Mouse (Mus musculus) neural tube, embryonic 11.5 days (tissue): Measurements from ENCODE around the gene Tmem19. TPM values are rescaled to one million over a fixed set of nuclear protein-coding genes. Genes with fewer than 3 reads are reported as not detected.
"Not testable (repeated sequence)": the region's sequence is repeated elsewhere in the genome, so short reads cannot be mapped to it uniquely, and the experiment has no call there.

Experiments
- ATAC-seq: fragments of 200-750 bp; cut with Nextera tagmentation; 2 replicates; pipeline ENCODE4 v1.8.0; 2017; ENCODE audit warnings: moderate number of reproducible peaks, mild to moderate bottlenecking, moderate TSS enrichment, moderate library complexity; ENCODE audit not compliant: insufficient read depth, low FRiP score, low TSS enrichment
- DNase-seq: peaks from one replicate; pipeline ENCODE4 v3.0.0-alpha.2; 2015; ENCODE audit warnings: low spot score
- H3K27ac ChIP-seq: fragments of 300-500 bp; sonication (generic); 2 replicates; pipeline ENCODE4 v1.5.1; 2014; ENCODE audit warnings: low read depth, mild to moderate bottlenecking, low read length
- H3K27me3 ChIP-seq: fragments of 300-500 bp; sonication (generic); 2 replicates; pipeline ENCODE4 v1.6.1; 2014; ENCODE audit warnings: mild to moderate bottlenecking, low read length, mixed read lengths; ENCODE audit not compliant: control insufficient read depth, insufficient read depth
- H3K36me3 ChIP-seq: fragments of 300-500 bp; sonication (generic); 2 replicates; pipeline ENCODE4 v1.6.1; 2014; ENCODE audit warnings: mild to moderate bottlenecking, low read length, moderate library complexity, mixed read lengths; ENCODE audit not compliant: control insufficient read depth, insufficient read depth
- H3K4me1 ChIP-seq: fragments of 300-500 bp; sonication (generic); 2 replicates; pipeline ENCODE4 v1.6.1; 2014; ENCODE audit warnings: low read length, mixed read lengths; ENCODE audit not compliant: control insufficient read depth, insufficient read depth
- H3K4me2 ChIP-seq: fragments of 300-500 bp; sonication (generic); 2 replicates; pipeline ENCODE4 v1.6.1; 2014; ENCODE audit warnings: low read depth, mild to moderate bottlenecking, moderate library complexity
- H3K4me3 ChIP-seq: fragments of 300-500 bp; sonication (generic); 2 replicates; pipeline ENCODE4 v1.5.1; 2014; ENCODE audit warnings: low read depth, low read length
- H3K9ac ChIP-seq: fragments of 300-500 bp; sonication (generic); 2 replicates; pipeline ENCODE4 v1.6.1; 2014; ENCODE audit warnings: mild to moderate bottlenecking, low read length
- H3K9me3 ChIP-seq: fragments of 300-500 bp; sonication (generic); 2 replicates; pipeline ENCODE4 v1.6.1; 2016; ENCODE audit warnings: low read length; ENCODE audit not compliant: control insufficient read depth
- WGBS: fragments of 180-500 bp; shearing (Covaris S2); extraction: QIAGEN DNeasy Blood & Tissue Kit; methylation state at CpG from one replicate; pipeline ENCODE4 v1.1.7; 2014; 5-methylcytosine and 5-hydroxymethylcytosine counted together
- polyA plus RNA-seq: library from polyadenylated mRNA; unstranded; fragments of >200 nt; fragmentation: Nextera tagmentation; extraction: Ambion mirVana; gene quantifications from 2 replicates; pipeline ENCODE4 v1.2.1, GENCODE M21; 2014

Tmem19 gene
- polyA plus RNA-seq, 1 experiment from 2014 or later, result 36.7 TPM

DNA sequence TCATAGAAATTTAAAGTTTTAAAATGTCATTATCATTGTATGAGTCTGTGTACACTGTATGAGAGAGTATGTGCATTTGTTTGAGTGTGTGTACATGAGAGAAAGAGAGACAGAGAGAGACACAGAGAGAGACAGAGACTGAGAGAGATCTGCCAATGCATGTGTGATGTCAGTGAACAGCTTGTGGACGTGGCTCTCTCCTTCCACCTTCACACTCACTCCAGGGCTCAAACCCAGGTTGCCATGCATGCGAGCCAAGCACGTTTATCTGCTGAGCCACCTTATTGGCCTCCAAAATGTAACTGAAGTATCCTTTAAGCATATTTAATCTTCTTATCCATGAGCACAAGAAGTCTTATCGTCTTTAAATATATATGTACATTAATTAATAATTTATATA is 25.4 kb downstream of the Tmem19 start:
- H3K27ac ChIP-seq, result no peak overlapping the region
- H3K4me1 ChIP-seq, result no peaks in the 10 kb centered on the region
- no peaks in the 10 kb centered on the region for H3K27me3 ChIP-seq
- H3K36me3 ChIP-seq, result no peaks in the 10 kb centered on the region; the same call in 1 of the 2 replicates
- DNase-seq (no peak), ATAC-seq (no peak)
- H3K9me3 ChIP-seq, result no peaks in the 10 kb centered on the region
- no peak overlapping the region for H3K4me2 ChIP-seq
- WGBS, result 89% methylated on average over 4 of the region's 4 CpGs
- no peak overlapping the region for H3K4me3 ChIP-seq
- H3K9ac ChIP-seq, result no peak overlapping the region

DNA sequence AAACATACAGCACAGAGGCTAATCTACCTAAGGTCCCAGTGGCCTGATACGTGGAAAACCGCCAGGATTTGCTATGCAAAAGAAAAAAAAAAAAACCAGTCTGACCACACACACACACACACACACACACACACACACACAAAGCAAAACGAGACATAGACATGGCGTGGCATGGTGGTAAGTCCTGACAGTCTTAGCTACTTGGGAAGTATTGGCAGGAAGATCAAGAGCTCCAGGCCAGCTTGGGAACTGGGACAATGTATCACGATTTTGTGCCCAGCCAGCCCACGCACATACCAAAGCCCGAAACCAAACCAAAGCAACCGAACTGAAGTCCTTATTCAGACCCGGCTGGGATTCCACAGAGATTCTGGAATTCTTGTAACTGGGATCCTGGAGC is 28.8 kb downstream of the Tmem19 start:
- Histone ChIP-seq H3K4me3 (no peak overlapping the region), H3K9ac (no peak overlapping the region)

DNA sequence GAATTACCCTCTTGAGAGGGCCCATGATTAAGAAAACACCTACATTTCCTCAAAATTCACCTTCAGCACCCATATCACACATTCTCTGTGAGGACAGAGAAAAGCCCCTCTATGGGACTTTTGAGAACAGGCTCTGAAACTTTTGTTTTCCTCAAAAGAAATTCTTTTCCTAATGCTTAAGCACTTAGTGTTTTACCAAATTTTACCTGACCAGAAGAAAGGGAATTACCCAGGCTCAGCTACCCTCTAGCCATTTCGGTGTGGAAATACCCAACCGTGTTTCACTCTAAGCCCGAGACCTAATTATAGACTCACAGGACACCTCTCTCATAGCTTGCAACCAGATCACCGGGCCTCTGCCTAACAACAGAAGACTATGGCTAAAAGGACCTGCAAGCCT is 29.3 kb downstream of the Tmem19 start:
- Histone ChIP-seq H3K4me1 (no peaks in the 10 kb centered on the region), H3K9ac (no peak overlapping the region), H3K4me3 (no peak overlapping the region), H3K27ac (no peak overlapping the region), H3K27me3 (no peaks in the 10 kb centered on the region), H3K4me2 (no peak overlapping the region), H3K9me3 (no peaks in the 10 kb centered on the region), H3K36me3 (no peaks in the 10 kb centered on the region)
- WGBS, result 89% methylated on average over 4 of the region's 4 CpGs
- no peak for ATAC-seq
- no peak for DNase-seq

More for the DNA sequence above, 28.8 kb downstream of the Tmem19 start:
- Histone ChIP-seq H3K27me3 (no peaks in the 10 kb centered on the region), H3K36me3 (no peaks in the 10 kb centered on the region), H3K27ac (no peak overlapping the region), H3K9me3 (no peaks in the 10 kb centered on the region), H3K4me1 (no peaks in the 10 kb centered on the region), H3K4me2 (no peak overlapping the region)
- no peak for DNase-seq
- no peak for ATAC-seq
- WGBS, result 88% methylated on average over 9 of the region's 9 CpGs

DNA sequence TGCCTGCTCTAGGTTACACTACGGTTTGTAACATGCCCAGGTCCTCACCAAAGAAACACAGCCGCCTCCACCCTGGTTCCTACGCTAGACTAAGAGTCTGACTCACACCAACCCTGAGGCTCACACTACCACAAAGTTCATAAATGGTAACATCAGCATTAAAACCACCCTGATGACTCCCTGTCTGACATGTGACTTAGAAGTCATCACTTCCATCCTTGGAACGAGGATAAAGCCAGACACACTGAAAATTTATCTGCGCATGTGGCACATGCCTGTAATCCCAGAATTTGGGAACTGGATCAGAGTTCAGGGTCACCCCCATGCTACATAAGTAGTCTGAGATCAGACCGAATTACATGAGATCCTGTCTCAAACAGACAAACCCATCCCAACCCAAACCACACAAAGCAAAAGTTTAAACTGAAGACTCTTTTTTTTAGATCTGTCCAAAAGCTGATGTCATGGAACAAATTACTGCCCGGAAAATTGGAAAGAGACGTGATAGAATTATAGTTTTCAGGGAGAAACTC is 29.8 kb downstream of the Tmem19 start:
- Histone ChIP-seq H3K36me3 (no peaks in the 10 kb centered on the region), H3K27me3 (no peaks in the 10 kb centered on the region), H3K4me2 (no peak overlapping the region), H3K4me3 (no peak overlapping the region), H3K27ac (no peak overlapping the region), H3K9ac (no peak overlapping the region), H3K4me1 (no peaks in the 10 kb centered on the region), H3K9me3 (no peaks in the 10 kb centered on the region)
- no peak for DNase-seq
- no peak for ATAC-seq
- WGBS, result 89% methylated on average over 8 of the region's 8 CpGs

DNA sequence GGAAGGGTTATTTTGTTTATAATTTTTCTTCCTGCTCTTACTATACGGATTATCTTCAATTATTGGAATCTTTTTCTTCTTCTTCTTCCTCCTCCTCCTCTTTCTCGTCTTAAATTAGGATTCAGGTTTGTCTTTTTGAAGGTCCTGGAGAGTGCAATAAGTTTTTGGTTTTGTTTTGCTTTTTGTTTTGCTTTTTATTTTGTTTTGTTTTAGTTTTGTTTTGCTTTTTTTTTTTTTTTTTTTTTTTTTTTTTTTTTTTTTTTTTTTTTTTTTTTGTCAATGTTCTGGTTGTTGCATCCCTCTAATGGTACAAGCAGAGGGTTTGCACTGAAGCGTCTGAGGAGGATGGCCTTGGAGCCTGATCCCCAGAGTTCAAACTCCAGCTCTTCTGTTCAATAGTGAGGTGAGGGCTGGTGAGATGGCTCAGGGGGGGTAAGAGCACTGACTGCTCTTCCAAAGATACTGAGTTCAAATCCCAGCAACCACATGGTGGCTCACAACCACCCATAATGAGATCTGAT is 33.2 kb downstream of the Tmem19 start:
- no peaks in the 10 kb centered on the region for H3K4me1 ChIP-seq
- H3K27me3 ChIP-seq, result no peaks in the 10 kb centered on the region
- no peak for ATAC-seq
- H3K36me3 ChIP-seq, result no peaks in the 10 kb centered on the region
- no peak overlapping the region for H3K4me2 ChIP-seq
- H3K9ac ChIP-seq, result no peak overlapping the region
- no peaks in the 10 kb centered on the region for H3K9me3 ChIP-seq
- 88% methylated on average over 3 of the region's 3 CpGs for WGBS
- H3K4me3 ChIP-seq, result no peak overlapping the region
- no peak for DNase-seq
- H3K27ac ChIP-seq, result no peak overlapping the region

DNA sequence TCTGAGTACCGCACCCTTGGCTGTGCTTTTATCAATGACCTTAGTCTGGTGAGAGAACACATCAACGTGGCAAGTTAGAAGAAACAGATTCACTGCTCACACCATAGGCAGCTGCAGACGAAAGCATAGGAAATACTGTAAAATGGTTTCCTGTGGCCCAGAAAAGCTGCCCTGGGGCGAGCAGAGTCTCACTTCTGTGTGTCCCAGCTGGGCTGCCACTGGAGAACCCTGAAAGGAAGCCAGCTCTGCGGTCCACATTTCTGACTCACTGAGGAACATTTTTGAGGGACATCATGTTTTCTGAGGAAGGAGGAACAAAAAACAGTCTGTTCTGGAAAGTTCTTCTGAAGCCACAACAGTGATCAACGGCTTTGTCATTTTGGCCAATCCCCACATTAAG is 33.8 kb downstream of the Tmem19 start:
- H3K4me1 ChIP-seq, result no peaks in the 10 kb centered on the region
- ATAC-seq (no peak), DNase-seq (no peak)
- WGBS, result 82% methylated on average over 6 of the region's 6 CpGs
- H3K27ac ChIP-seq, result no peak overlapping the region
- H3K9me3 ChIP-seq, result no peaks in the 10 kb centered on the region
- H3K27me3 ChIP-seq, result no peaks in the 10 kb centered on the region
- H3K4me3 ChIP-seq, result no peak overlapping the region
- H3K9ac ChIP-seq, result no peak overlapping the region
- no peak overlapping the region for H3K4me2 ChIP-seq
- no peaks in the 10 kb centered on the region for H3K36me3 ChIP-seq

DNA sequence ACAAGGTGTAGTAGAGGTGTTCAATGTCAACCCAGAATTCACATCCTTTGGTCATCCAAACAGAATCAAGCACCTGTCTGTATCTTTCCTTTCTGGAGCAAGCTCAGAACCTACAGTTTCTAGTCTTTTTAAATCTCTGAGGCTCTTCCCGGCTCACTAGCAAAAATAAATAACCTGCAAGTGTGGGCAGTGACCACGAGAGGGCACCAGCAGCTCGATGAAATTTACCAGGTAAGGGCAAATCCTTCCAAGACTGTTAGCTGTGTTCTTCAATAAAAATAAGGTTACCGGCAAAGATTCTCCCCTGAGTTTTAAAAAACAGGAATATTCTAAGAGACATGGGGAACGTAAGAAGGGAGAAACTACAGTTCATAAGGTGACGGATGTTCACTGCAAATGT is 39.0 kb downstream of the Tmem19 start:
- Histone ChIP-seq H3K9ac (no peak overlapping the region), H3K36me3 (no peaks in the 10 kb centered on the region), H3K4me3 (no peak overlapping the region), H3K27me3 (no peaks in the 10 kb centered on the region), H3K9me3 (no peaks in the 10 kb centered on the region), H3K4me2 (no peak overlapping the region), H3K27ac (no peak overlapping the region), H3K4me1 (no peaks in the 10 kb centered on the region)
- no peak for ATAC-seq
- DNase-seq, result peak; percentile 75
- WGBS, result 10% methylated on average over 6 of the region's 6 CpGs

DNA sequence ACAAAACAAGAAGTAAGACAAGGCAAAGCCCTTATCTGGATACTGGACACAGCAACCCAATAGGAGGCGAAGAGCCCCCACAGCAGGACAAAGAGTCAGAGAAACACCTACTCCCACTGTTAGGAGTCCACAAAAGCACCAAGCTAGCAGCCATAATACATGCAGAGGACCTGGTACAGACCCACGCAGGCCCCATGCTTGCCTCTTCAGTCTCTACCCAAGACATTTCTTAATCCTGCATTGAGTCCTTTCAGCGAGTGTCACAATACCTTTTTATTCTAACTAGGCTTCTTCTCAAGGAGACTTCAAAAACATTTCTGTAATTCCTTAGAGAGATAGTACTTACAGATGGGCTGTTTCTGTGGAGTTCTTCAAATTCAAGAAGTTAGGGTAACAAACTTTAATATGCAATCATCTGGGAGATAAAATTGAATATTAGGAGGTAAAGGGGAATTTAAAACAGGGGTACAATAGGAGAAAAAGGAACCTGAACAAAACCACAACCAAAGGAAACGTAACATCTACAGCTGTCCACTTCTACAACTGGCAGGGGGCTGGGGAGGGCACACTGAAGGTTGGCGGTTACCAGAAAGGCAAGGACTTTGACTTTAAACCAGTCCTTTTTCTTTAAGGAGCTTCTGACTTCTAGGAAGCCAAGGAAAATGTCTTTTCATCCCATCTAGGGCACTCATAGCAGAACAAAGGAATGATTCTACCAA is 40.8 kb downstream of the Tmem19 start:
- no peak for ATAC-seq
- H3K27me3 ChIP-seq, result no peaks in the 10 kb centered on the region
- no peak for DNase-seq
- no peak overlapping the region for H3K27ac ChIP-seq
- no peak overlapping the region for H3K4me3 ChIP-seq
- no peaks in the 10 kb centered on the region for H3K36me3 ChIP-seq
- H3K9ac ChIP-seq, result no peak overlapping the region
- no peaks in the 10 kb centered on the region for H3K9me3 ChIP-seq
- WGBS, result 82% methylated on average over 5 of the region's 5 CpGs
- no peaks in the 10 kb centered on the region for H3K4me1 ChIP-seq
- no peak overlapping the region for H3K4me2 ChIP-seq

DNA sequence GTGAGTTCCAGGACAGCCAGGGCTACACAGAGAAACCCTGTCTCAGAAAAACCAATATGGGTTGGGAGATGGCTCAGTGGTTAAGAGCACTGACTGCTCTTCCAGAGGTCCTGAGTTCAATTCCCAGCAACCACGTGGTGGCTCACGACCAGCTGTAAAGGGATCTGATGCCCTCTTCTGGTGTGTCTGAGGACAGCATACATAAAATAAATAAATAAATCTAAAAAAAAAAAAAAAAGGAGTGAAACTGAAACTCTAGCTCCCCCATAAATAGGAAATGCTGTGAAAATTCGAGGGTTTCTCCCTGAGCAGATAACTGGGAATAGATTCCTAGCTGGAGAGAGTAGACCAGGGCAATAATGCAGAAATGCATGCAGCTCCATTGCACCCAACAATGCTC is 43.9 kb downstream of the Tmem19 start:
- not testable (repeated sequence) for H3K9me3 ChIP-seq, H3K27ac ChIP-seq, ATAC-seq, H3K4me2 ChIP-seq, H3K4me1 ChIP-seq, H3K4me3 ChIP-seq, H3K36me3 ChIP-seq, H3K27me3 ChIP-seq, DNase-seq, H3K9ac ChIP-seq
- 65% methylated on average over 3 of the region's 3 CpGs for WGBS
